16 mouse cellular contexts compared by ENCODE assay signal in the genomic region with DNA sequence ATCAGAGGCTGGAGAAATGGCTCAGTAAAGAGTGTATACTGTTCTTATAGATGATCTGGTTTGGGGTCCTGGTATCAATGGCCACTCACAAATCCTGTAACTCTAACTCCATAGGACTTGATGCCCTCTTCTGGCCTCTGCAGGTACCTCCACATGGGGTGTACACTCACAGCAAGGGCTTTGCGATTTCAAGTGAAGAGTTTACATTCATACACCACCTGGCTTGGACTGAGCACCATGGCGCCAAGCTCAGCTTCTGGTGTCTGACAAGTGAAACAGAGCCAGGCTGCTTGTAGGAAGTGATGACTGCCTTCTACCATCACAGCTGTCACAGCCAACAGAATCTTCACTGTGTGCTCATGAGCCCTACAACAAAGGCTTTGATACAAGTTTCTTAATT. TPM values are rescaled to one million over a fixed set of nuclear protein-coding genes. Genes with fewer than 3 reads are reported as not detected.
DNase-seq lines count a peak whose midpoint lies in the region; ATAC-seq and TF ChIP-seq lines count a peak whose summit lies in the region.
"Had no signal": no experiment of that assay in that cellular context is flagged by ENCODE, and none has a peak within 500 bp of the region (broad histone marks: within the 10 kb centered on the region; RNA-seq: fewer than 3 reads in every experiment).

No protein-coding gene starts in this region.

- H3K4me3 ChIP-seq in lung, embryonic 14.5 days (ENCODE audit: low read depth, low read length) = no peak overlapping the region
- no peak overlapping the region for H3K4me3 ChIP-seq in ES-E14 (ENCODE audit: insufficient read depth in 1 of 2, low read depth in 1 of 2, low read length in 2 of 2, poor library complexity in 1 of 2, severe bottlenecking in 1 of 2)
- H3K4me3 ChIP-seq: liver, embryonic 15.5 days had no signal

- no peaks in the 10 kb centered on the region for H3K9me3 ChIP-seq in lung, embryonic 14.5 days (ENCODE audit: low read depth, low read length)
- H3K9me3 ChIP-seq in ES-E14 (ENCODE audit: control insufficient read depth, insufficient read depth, low read depth, low read length) = no peaks in the 10 kb centered on the region
- H3K9me3 ChIP-seq: G1E; liver, embryonic 15.5 days had no signal

- no peak overlapping the region for H3K27ac ChIP-seq in lung, embryonic 14.5 days (ENCODE audit: low read depth)
- H3K27ac ChIP-seq in ES-E14 (ENCODE audit: insufficient read depth, low read depth, low read length, poor library complexity, severe bottlenecking) = no peak overlapping the region
- H3K27ac ChIP-seq: liver, embryonic 15.5 days had no signal

- H3K4me2 ChIP-seq in lung, embryonic 14.5 days = no peak overlapping the region
- H3K4me2 ChIP-seq: liver, embryonic 15.5 days; midbrain, embryonic 11.5 days had no signal

- WGBS in lung, embryonic 14.5 days = 60% methylated on average over 2 of the region's 2 CpGs

- DNase-seq in gastrocnemius, postnatal 10 days = peak; percentile 2
- no peak for DNase-seq in gastrocnemius, postnatal 36 days
- no peak for DNase-seq in lung, embryonic 14.5 days
- no peak for DNase-seq in lung, postnatal 14 days
- no peak for DNase-seq in ES-E14 (ENCODE audit: low read depth, low spot score)
- no peak for DNase-seq in spleen, adult 18-20 months
- DNase-seq in lung, postnatal 25 days (ENCODE audit: low spot score) = no peak
- DNase-seq: embryo, embryonic 11 days; gastrocnemius, postnatal 25 days; heart, postnatal 14 days; kidney, postnatal 4 days had no signal

- no peaks in the 10 kb centered on the region for H3K4me1 ChIP-seq in lung, embryonic 14.5 days (ENCODE audit: insufficient read depth)
- no peaks in the 10 kb centered on the region for H3K4me1 ChIP-seq in ES-E14 (ENCODE audit: control insufficient read depth in 2 of 2, insufficient read depth in 2 of 2, low read length in 2 of 2, poor library complexity in 1 of 2)
- H3K4me1 ChIP-seq: liver, embryonic 15.5 days had no signal

- H3K36me3 ChIP-seq in lung, embryonic 14.5 days (ENCODE audit: insufficient read depth) = no peaks in the 10 kb centered on the region
- H3K36me3 ChIP-seq in ES-E14 (ENCODE audit: control insufficient read depth, insufficient read depth, low read length, poor library complexity, severe bottlenecking) = no peaks in the 10 kb centered on the region
- H3K36me3 ChIP-seq: G1E; liver, embryonic 15.5 days had no signal

- intact Hi-C loops in gastrocnemius, postnatal 36 days (cut with DNase I) = no loop called here

- H3K9ac ChIP-seq in lung, embryonic 14.5 days = no peak overlapping the region
- H3K9ac ChIP-seq in ES-E14 (ENCODE audit: insufficient read depth, low read depth, low read length, poor library complexity, severe bottlenecking) = no peak overlapping the region
- H3K9ac ChIP-seq: liver, embryonic 15.5 days had no signal

- H3K27me3 ChIP-seq in lung, embryonic 14.5 days (ENCODE audit: insufficient read depth, low read length) = no peaks in the 10 kb centered on the region

- in situ Hi-C loops in ES-E14 (cut with MboI; ENCODE audit: low sequenced_read_pairs in 2 of 2, unreplicated experiment in 2 of 2) = no loop called here

- ATAC-seq in lung, embryonic 14.5 days (ENCODE audit: insufficient read depth) = no peak
- peak; percentile 55 for ATAC-seq in megakaryocyte progenitor cell, adult 5-6 weeks (replicated peaks; ENCODE audit: poor library complexity)
- ATAC-seq: inflammation-experienced regulatory T-cells, adult 6 months had no signal

- TF ChIP-seq CTCF in lung, embryonic 14.5 days (IDR thresholded peaks at IDR 0.05; ENCODE audit: low read depth) = 0 out of 2 replicates have a peak, but pooled peaks have one; percentile 21

TF ChIP-seq in ES-E14, 5 proteins besides CTCF, POLR2A, EP300 and RAD21:
- TF ChIP-seq MAFK (IDR thresholded peaks at IDR 0.05; ENCODE audit: insufficient read depth, low read depth, low read length) (no peak), ZC3H11A (IDR thresholded peaks at IDR 0.05; ENCODE audit: borderline replicate concordance, low read depth, low read length) (peak; percentile 22; the same call in 1 of the 2 replicates)

RNA-seq across cellular contexts. Expression of a gene that starts 35.7 kb away (rescaled TPM):
- 10 to 100 TPM; 17.3 to 24.5 TPM for total RNA-seq in gastrocnemius, postnatal 10 days (2021)
- 10 to 100 TPM in 1 of 2 experiments, 1 to 10 TPM in 1; 9.6 to 15.6 TPM for total RNA-seq in gastrocnemius, postnatal 36 days (2021)
- 53.3 and 54.4 TPM in 2 replicates for polyA plus RNA-seq in lung, embryonic 14.5 days (2014; fragmentation: Nextera tagmentation; extraction: Ambion mirVana)
- 53.4 and 60.8 TPM in 2 replicates for total RNA-seq in ES-E14 (2012; rRNA removed)
- 14.4 and 14.7 TPM in 2 replicates for total RNA-seq in megakaryocyte progenitor cell, adult 5-6 weeks (2015)
- total RNA-seq in megakaryocyte progenitor cell, adult 5-6 weeks (2017) = 13.2 and 14.4 TPM in 2 replicates

RNA-seq across cellular contexts. Expression of a gene that starts 44.3 kb away (rescaled TPM):
- total RNA-seq in gastrocnemius, postnatal 10 days (2021) = 1,000 to 10,000 TPM; 1,533 to 1,604 TPM
- 100 to 1,000 TPM; 802 to 969 TPM for total RNA-seq in gastrocnemius, postnatal 36 days (2021)
- polyA plus RNA-seq in lung, embryonic 14.5 days (2014; fragmentation: Nextera tagmentation; extraction: Ambion mirVana) = 5,317 and 5,483 TPM in 2 replicates
- total RNA-seq in ES-E14 (2012; rRNA removed) = 2,806 and 2,972 TPM in 2 replicates
- 7,432 and 8,014 TPM in 2 replicates for total RNA-seq in megakaryocyte progenitor cell, adult 5-6 weeks (2015)
- 2,240 and 2,571 TPM in 2 replicates for total RNA-seq in megakaryocyte progenitor cell, adult 5-6 weeks (2017)

RNA-seq across cellular contexts. Expression of a gene that starts 48.9 kb away (rescaled TPM):
- total RNA-seq in gastrocnemius, postnatal 10 days (2021) = under 1 TPM in 1 of 2 experiments, not detected in 1; 0.09 TPM
- under 1 TPM in 1 of 2 experiments, not detected in 1; 0.10 TPM for total RNA-seq in gastrocnemius, postnatal 36 days (2021)
- polyA plus RNA-seq in lung, embryonic 14.5 days (2014; fragmentation: Nextera tagmentation; extraction: Ambion mirVana) = 0.12 and 0.16 TPM in 2 replicates
- 2.5 and 3.4 TPM in 2 replicates for total RNA-seq in ES-E14 (2012; rRNA removed)
- 0.07 TPM in 1 of 2 replicates, not detected in the other for total RNA-seq in megakaryocyte progenitor cell, adult 5-6 weeks (2015)
- total RNA-seq in megakaryocyte progenitor cell, adult 5-6 weeks (2017) = not detected in 2 replicates
- total RNA-seq: G1E; gastrocnemius, postnatal 25 days had no signal
- polyA plus RNA-seq: inflammation-experienced regulatory T-cells, adult 6 months; liver, embryonic 15.5 days had no signal
